Mouse (Mus musculus): Measurements from ENCODE around the gene Vbp1.

DNA sequence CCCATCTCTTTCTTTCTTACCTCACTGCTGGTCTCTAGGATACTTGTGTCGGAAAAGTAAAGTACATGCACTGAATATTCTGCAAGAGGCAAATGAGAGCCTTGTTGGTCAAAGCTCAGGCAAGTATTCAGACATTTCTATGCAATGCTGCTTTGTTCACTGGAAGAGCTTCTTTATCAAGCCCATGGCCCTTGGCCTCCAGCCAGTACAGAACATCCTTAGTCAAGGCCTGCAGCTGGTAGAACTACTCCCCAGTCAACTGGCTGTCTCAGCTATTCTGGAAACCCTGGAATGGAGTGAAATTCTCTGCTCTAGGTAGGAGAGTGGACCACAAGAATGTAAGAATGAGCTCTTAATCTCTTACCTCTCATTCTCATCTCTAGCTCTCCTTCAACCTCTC lies 24.2 kb upstream of the Vbp1 start:
- TF ChIP-seq CTCF (IDR thresholded peaks at IDR 0.05; ENCODE audit: borderline replicate concordance, control insufficient read depth, extremely low read depth, insufficient read depth, low read length, poor library complexity): no peak
- TF ChIP-seq POLR2A (IDR thresholded peaks at IDR 0.05; ENCODE audit: control insufficient read depth, extremely low read depth, insufficient read depth, low read length, poor library complexity): no peak

All from thymus, adult 2 months (tissue).